Mouse (Mus musculus) adrenal gland, adult 10 weeks (tissue): ENCODE data around the gene Ldb1. TPM values are rescaled to one million over a fixed set of nuclear protein-coding genes. Genes with fewer than 3 reads are reported as not detected.

Experiments used
- polyA plus RNA-seq: library from polyadenylated mRNA; stranded (reverse); fragments of 350-450 nt; fragmentation: Illumina TruSeq; extraction: RNeasy Lipid Tissue Mini Kit (QIAGEN cat#74804); gene quantifications from one replicate; pipeline ENCODE4 v1.2.3, GENCODE M21; 2014; ENCODE audit warnings: low read depth, low replicate concordance

Ldb1 gene
- polyA plus RNA-seq = 15.9 TPM

GRCm38 (mm10) chr19:46044993-46045695 is at the start of gene Ldb1:
TSS of gene Ldb1 (minus strand) at chr19:46045214.

GRCm38 (mm10) chr19:46075616-46076607 is 30.9 kb upstream of the Ldb1 start, which contains the start of gene Nolc1:
TSS of gene Nolc1 (plus strand) at chr19:46075863.

GRCm38 (mm10) chr19:46044271-46044992 is 582 bp downstream of the Ldb1 start, which contains the start of gene Pprc1:
TSS of gene Pprc1 (plus strand) at chr19:46044886.

GRCm38 (mm10) chr19:46003371-46004226 is 41.4 kb downstream of the Ldb1 start, which contains the start of gene Hps6:
TSS of gene Hps6 (plus strand) at chr19:46003508.

GRCm38 (mm10) chr19:45997785-45998693 is 47.0 kb downstream of the Ldb1 start, which contains the start of gene Armh3:
TSS of gene Armh3 (minus strand) at chr19:45998488.

Other genes with a start within 250 kb of the Ldb1 start
- not detected for gene Kcnip2, start 229.2 kb downstream of the Ldb1 start, polyA plus RNA-seq
- gene Armh3, start 46.7 kb downstream of the Ldb1 start, polyA plus RNA-seq = 25.2 TPM
- gene Hps6, start 41.7 kb downstream of the Ldb1 start, polyA plus RNA-seq = 0.29 TPM
- 9.4 TPM for gene Pprc1, start 328 bp downstream of the Ldb1 start, polyA plus RNA-seq
- 16.6 TPM for gene Nolc1, start 30.6 kb upstream of the Ldb1 start, polyA plus RNA-seq
- gene Elovl3, start 86.7 kb upstream of the Ldb1 start, polyA plus RNA-seq = 15.9 TPM
- not detected for gene Pitx3, start 103.1 kb upstream of the Ldb1 start, polyA plus RNA-seq
- gene Gbf1, start 107.3 kb upstream of the Ldb1 start, polyA plus RNA-seq = 32.4 TPM